Comparison of ENCODE assay signal across 25 mouse cellular contexts in genomic region chr1:80325761-80326160, GRCm38 (mm10).
"Had no signal": no experiment of that assay in that cellular context is flagged by ENCODE, and none has a peak within 500 bp of the region (broad histone marks: within the 10 kb centered on the region; RNA-seq: fewer than 3 reads in every experiment).

No protein-coding gene starts in this region.

- ATAC-seq: hindbrain, postnatal 0 days; intestine, postnatal 0 days had no signal

- H3K4me3 ChIP-seq: heart, embryonic 10.5 days; heart, embryonic 13.5 days; heart, embryonic 15.5 days; hindbrain, embryonic 13.5 days; hindbrain, embryonic 15.5 days; kidney, embryonic 15.5 days; left cerebral cortex, adult 2 months; limb, embryonic 10.5 days; limb, embryonic 12.5 days; liver, embryonic 13.5 days; liver, embryonic 15.5 days had no signal

- H3K4me2 ChIP-seq: heart, embryonic 13.5 days; heart, embryonic 15.5 days; hindbrain, embryonic 13.5 days; hindbrain, embryonic 15.5 days; kidney, embryonic 15.5 days; limb, embryonic 12.5 days; liver, embryonic 11.5 days; liver, embryonic 13.5 days; liver, embryonic 15.5 days had no signal

- H3K9ac ChIP-seq: heart, embryonic 13.5 days; heart, embryonic 15.5 days; hindbrain, embryonic 13.5 days; hindbrain, embryonic 15.5 days; kidney, embryonic 15.5 days; limb, embryonic 12.5 days; liver, embryonic 13.5 days; liver, embryonic 15.5 days had no signal

- H3K27me3 ChIP-seq: heart, embryonic 13.5 days; heart, embryonic 15.5 days; hindbrain, embryonic 13.5 days; hindbrain, embryonic 15.5 days; kidney, embryonic 15.5 days; limb, embryonic 12.5 days; liver, embryonic 13.5 days; liver, embryonic 15.5 days had no signal

- H3K36me3 ChIP-seq: heart, embryonic 15.5 days; hindbrain, embryonic 15.5 days had no signal

- H3K9me3 ChIP-seq: heart, embryonic 10.5 days; heart, embryonic 13.5 days; heart, embryonic 15.5 days; hindbrain, embryonic 13.5 days; hindbrain, embryonic 15.5 days; kidney, embryonic 15.5 days; limb, embryonic 10.5 days; limb, embryonic 12.5 days; liver, embryonic 13.5 days; liver, embryonic 15.5 days had no signal

- DNase-seq: gastrocnemius, postnatal 14 days; gastrocnemius, postnatal 36 days; heart, adult 18-20 months; heart, postnatal 14 days; heart, postnatal 36 days; kidney, adult 18-20 months; kidney, adult 8-10 months; kidney, postnatal 14 days; kidney, postnatal 36 days; layer of hippocampus, adult 9-11 months; liver, embryonic 13.5 days had no signal

- H3K27ac ChIP-seq: heart, embryonic 10.5 days; heart, embryonic 13.5 days; heart, embryonic 15.5 days; hindbrain, embryonic 13.5 days; hindbrain, embryonic 15.5 days; hindbrain, postnatal 0 days; kidney, embryonic 15.5 days; kidney, postnatal 0 days; left cerebral cortex, adult 2 months; limb, embryonic 10.5 days; limb, embryonic 12.5 days; liver, embryonic 13.5 days; liver, embryonic 15.5 days had no signal
